Mouse (Mus musculus) gonadal fat pad, adult 2 months (tissue): ENCODE data around the gene Nfatc2. TPM values are rescaled to one million over a fixed set of nuclear protein-coding genes. Genes with fewer than 3 reads are reported as not detected.

ENCODE experiments used
- DNase-seq: peaks from one replicate; pipeline ENCODE4 v3.0.0-alpha.2; 2012; ENCODE audit warnings: low read depth
- polyA plus RNA-seq: library from polyadenylated mRNA; depleted of rRNA; stranded (reverse); fragments of >200 nt; gene quantifications from 2 replicates; pipeline ENCODE4 v1.2.3, GENCODE M21; 2012

The Nfatc2 gene
- polyA plus RNA-seq, 1 experiment, result 1.9 TPM

DNA sequence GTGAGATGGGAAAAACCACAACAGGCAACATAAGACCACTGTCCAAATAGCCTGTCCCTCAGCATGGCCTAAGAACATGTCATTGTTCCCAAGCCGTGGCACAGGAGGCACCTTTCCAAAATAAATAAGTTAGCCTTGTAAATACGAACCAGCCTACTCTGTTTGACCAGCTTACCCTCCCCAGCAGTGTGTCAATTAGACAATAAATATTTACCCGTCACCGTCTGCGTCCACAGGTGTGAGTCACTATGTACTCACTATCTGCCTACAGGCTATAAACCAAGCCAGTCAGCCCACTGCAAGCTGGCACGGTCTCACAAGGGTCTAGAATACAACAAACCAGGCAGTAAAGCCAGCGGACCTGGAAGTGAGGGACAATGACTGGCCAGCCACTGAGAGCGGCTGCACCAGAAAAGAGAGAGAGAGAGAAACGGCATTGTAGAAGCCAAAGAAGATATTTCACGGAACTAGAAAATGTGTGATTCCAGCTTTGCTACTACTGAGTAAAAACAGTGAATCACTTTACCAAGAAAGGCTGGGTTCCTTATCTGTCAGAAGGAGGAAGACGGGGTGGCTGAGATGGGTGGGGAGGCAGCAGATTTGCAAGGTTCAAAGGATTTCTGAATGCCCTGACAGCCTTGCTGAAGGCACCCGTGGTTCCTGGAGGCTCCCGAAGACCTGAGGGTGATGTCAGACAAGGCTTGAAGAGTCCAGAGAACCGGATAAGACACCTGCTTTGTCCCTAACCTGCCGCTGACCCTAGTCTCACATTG, 69.2 kb downstream of the Nfatc2 start:
- DNase-seq, result no peak

DNA sequence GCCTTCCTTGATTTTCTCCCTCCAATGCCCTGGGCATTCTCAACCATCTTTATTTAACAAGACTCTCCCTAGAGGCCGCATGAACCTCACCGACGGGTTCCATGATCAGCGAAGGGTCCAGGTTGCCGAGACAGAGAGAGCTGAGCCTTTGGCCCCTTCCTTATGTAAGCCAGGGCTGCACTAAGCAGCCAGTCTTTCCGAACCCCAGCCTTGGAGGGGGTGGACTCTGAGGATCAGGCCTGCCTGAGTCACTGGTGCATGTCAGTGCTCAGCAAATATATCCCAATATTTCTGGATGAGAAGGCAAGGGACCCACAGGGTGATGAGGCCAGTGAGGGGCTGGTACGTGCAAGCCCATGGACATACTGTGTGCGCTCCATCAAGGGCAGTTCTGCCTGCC, 72.9 kb downstream of the Nfatc2 start:
- no peak for DNase-seq

GRCm38 (mm10) chr2:168527430-168527792, 74.0 kb downstream of the Nfatc2 start:
- DNase-seq, result no peak

DNA sequence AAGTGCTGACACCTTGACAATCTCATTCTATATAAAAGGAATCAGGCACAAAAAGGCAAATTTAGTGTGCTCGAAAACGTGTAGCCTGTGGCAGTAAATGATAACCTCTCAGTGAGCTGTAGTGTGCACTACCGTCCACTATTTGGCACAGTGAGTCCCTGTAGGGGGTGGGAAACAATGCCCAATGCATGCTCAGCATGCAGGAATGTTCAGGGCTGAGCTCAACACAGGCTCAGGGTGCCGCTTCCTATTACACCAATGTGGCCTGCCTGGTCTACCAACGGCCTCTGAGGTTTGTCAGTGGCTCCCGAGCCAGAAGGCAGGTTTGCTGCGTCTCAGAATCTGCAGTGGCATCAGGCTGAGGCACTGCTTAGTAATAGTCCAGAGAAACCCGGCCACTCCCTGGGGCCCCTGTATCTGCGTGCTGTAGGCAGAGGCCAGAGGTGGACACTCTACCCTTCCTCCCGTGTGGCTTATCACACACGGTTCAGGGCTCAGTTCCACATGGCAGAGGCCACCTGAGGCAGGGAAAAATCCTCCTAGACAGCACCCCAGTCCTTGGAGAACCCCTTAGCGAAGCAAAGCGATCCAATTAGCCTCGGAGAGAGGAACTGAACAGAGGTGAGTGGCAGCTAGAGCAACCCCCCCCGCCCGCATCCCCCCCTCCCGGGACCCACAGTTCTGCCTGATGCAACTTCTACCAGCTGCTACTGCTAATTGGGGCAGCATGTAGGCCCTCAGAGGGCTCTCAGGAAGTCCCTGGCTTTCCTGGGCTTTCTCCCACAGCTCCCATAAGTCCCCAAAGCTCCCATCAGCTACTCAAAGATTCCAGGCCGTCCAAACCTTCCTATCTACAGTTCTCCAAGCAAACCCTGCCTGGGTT, 74.7 kb downstream of the Nfatc2 start:
- no peak for DNase-seq

- DNase-seq, result no peak
These were observed 75.9 kb downstream of the Nfatc2 start for GRCm38 (mm10) chr2:168525391-168526154.

GRCm38 (mm10) chr2:168524905-168525381, 76.5 kb downstream of the Nfatc2 start:
- DNase-seq, result no peak

- DNase-seq, result no peak
These were observed 79.2 kb downstream of the Nfatc2 start for GRCm38 (mm10) chr2:168522247-168522646.

GRCm38 (mm10) chr2:168520771-168521170, 80.7 kb downstream of the Nfatc2 start:
- DNase-seq, result no peak

DNA sequence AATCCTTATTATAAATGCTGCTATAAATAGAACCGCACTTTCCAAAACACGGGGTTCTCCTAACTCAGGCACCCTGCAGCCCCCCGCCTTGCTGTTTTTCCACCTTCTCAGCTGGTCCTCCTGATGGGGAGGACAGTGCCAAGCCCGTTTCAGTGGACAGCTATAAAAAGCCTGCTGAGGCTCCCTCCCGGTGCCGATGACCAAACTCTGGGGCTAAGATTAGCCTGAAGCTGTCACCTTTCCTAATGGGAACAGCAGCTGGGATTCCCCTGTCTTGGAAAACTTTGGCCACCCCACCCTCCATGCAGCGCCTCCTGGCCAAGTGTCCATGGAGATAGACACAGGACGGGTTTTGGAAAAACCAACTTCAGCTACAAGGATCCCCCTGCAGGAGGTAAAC, 81.9 kb downstream of the Nfatc2 start:
- no peak for DNase-seq

GRCm38 (mm10) chr2:168518256-168518659, 83.2 kb downstream of the Nfatc2 start:
- peak; percentile 37 for DNase-seq

GRCm38 (mm10) chr2:168517774-168518173, 83.7 kb downstream of the Nfatc2 start:
- no peak for DNase-seq

DNA sequence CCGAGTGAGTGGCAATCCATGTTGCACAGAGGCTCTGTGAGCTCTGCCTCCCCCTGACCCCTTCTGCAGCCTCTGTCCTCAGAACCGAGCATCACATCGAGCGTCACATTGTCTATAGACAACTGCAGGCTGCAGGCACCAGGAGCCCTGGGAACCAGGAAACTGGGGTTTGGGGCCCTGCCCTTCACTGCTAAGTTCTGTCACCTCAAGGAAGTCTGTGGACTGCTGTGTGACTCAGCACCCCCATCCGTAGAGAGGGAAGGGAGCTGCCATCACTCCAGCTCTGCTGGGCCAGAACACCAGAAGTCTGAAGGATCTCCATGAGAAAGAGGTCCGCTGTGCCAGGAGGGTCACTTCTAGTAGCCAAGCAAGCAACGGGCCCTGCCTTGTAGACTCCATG, 84.7 kb downstream of the Nfatc2 start:
- DNase-seq, result no peak

- no peak for DNase-seq
These were observed 86.0 kb downstream of the Nfatc2 start for GRCm38 (mm10) chr2:168515466-168515865.

- no peak for DNase-seq
These were observed 87.3 kb downstream of the Nfatc2 start for GRCm38 (mm10) chr2:168514131-168514530.

- DNase-seq, result no peak
These were observed 89.9 kb downstream of the Nfatc2 start for GRCm38 (mm10) chr2:168511529-168511928.

DNA sequence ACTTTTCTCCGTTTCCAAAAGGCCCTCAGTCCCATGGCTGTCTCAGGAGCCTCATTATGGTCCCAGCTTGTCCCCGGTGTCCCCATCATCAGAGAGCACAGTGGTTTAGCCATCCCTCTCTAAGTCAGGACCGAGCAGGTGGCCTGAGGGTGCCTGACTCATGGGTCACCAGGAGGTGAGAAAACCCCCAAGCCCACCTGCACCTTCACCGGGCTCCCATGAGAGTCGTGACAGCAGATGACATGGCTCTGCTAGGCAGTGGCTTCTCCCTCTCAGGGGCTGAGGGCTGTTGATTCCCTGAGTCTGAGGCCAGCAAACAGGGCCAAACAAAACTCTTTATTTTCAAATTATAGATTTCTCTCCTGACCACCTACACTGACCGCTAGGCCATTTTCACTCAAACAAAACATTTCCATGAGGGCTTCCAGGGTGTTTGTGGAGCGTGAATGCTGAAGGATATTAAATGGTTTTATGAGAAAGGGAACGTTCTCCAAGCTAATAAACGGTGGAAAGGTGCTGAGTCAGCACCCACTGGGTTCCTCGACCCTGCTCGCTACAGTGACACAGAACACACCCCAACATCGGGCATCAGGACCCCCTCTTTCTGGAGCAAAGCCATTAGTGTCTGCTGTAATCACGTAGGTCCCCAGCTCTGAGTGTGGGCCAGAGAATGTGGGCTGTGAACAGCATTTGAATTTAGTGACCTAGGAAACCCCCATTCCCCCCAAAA, 92.8 kb downstream of the Nfatc2 start:
- DNase-seq, result no peak

DNA sequence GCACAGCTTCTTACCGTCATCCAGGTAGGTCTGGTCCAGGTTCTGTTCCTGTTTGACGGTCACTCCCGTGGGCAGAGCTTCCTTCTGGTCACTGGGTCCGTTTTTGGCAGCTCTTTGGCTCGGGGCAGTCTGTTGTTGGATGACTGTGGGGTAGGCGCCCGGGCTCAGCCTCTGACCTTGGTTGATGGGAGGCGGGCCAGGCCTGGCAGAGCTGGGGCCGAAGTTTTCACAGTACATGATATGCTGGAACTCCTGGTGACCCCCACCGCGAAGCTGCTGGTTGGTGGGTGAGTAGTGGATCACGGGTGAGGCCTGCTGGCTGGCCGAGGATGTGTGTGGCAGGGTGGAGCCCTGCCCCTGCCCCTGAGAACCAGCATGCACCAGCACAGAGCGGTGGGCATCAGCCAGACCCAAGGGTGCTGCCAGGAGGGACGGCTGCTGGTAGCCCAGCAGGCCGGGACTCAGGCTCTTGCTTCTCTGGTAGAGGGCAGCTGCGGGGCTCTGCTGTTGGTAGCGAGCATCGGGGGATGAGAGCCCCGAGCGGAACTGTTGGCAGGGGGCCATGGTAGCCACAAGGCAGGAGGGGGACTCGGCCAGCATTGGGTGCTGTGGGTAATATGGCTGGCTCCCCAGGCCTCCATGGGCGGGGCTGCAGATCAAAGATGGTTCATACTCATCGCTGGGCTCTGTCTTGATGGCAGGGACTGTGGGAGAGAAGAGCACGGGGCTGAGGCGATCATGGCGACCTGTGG, 96.8 kb downstream of the Nfatc2 start:
- DNase-seq, result no peak

- no peak for DNase-seq
These were observed 97.7 kb downstream of the Nfatc2 start for GRCm38 (mm10) chr2:168503735-168504134.

GRCm38 (mm10) chr2:168500750-168501149, 100.7 kb downstream of the Nfatc2 start:
- no peak for DNase-seq

DNA sequence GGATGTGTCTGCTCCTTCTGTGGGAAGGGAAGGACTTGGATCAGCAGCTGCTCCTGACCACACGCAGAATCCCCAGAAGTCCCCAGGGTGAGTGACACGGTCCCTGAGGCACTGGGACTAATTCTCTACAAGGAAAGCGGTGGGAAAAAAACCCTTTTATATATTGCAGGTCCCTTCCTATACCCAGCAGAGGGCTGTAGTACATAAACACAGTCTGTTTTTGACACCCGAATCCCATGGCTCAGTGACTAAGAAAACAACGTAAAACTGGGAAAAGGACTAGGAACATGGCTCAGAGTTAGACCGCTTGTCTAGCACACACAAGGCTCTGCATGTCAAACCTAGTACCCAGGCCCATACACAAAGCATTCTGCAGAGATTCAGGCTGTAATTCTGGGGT, 101.2 kb downstream of the Nfatc2 start:
- no peak for DNase-seq

GRCm38 (mm10) chr2:168491791-168492190, 109.7 kb downstream of the Nfatc2 start:
- no peak for DNase-seq
